Mouse (Mus musculus) T-cell, adult 2 months (primary cell): ENCODE data around the gene Map2k5.

Source experiments
- DNase-seq: peaks from one replicate; pipeline ENCODE4 v3.0.0; 2022; ENCODE audit warnings: low spot score

Map2k5 gene

DNA sequence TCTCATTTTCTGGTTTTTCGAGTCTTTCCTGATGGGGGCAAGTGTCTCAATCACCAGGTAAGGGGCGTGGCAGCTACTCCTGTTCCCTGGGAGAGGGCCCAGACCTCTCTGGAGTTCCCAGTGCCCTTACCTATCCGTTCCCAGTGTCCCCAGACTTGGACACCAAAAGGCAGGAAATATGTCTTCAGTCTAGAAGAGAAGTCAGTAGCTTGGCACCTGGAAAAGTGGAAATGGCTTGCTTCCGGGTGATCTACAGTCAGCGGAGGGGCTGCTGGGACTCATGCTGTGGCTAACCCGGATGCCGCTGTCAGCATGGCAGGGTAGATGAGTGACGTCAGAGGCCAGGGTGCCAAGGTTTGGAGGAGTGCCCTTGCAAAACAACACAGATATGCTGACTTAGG is 248.1 kb downstream of the Map2k5 start:
- no peak for DNase-seq

- no peak for DNase-seq
Observed at GRCm38 (mm10) chr9:63124512-63124911, 253.2 kb downstream of the Map2k5 start.

GRCm38 (mm10) chr9:63123451-63124438 is 254.0 kb downstream of the Map2k5 start:
- peak; percentile 88 for DNase-seq

- DNase-seq = no peak
Observed at GRCm38 (mm10) chr9:63122161-63122833, 255.4 kb downstream of the Map2k5 start.

DNA sequence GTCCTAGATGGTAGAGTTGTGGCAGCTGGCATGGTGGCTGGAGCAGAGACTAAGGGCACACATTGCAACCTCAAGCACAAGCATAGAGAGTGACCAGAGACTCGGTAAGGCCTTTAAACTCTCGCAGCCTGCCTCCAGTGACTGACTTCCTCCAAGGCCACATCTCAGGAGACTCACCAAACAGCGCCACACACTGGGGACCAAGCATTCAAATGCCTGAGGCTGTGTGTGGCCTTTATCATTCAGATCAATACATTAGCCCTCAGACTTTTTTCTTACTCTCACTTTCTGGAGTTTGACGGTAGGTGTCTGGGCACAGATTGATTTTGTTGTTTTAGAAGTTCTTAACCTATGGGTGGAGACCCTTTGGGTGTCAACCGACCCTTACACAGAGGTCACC is 259.3 kb downstream of the Map2k5 start:
- no peak for DNase-seq
